Mouse (Mus musculus): ENCODE measurements around the gene Ccr1l1.

Ccr1l1 gene

DNA sequence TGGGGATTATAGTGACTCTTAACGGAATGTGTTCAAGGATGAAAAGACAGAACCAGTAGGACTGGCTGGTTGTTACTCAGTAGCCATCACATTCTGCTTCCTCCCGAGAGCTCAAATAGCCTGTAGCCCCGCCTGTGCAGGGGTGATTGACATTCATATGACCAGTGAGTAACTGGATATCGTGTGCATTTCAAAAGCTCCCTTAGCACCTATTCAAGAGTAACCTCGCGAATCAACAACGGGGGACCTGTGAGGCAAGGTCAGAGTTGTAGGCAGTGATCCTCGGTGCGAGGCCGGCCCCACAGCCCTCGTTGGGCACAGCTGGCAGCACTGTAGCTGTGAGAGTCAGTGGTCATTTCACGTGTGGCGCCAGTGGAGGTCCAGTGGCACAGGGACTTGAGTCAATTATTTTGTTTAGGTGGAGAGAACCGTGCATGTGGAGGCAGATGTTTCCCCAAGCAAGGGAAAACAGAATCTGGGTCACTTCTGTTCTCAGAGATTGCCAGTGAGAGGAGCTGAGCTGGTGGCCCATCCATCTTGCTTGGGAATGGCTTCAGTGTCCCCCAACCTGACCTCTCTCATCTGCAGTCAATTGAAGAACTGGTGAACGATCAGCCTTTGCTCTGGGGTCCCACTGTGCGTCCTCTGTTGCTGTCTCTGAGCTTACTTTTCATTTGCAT is 50.8 kb downstream of the Ccr1l1 start:
- DNase-seq, result no peak

All from lung, postnatal 14 days (tissue).